Mouse (Mus musculus) forebrain, embryonic 12.5 days (tissue): ENCODE measurements around the gene Arhgef1. TPM values are rescaled to one million over a fixed set of nuclear protein-coding genes. Genes with fewer than 3 reads are reported as not detected.
A peak's percentile ranks its signal among the peaks of the same experiment; 100 is the strongest.

Source experiments
- ATAC-seq: fragments of 200-750 bp; cut with Nextera tagmentation; 2 replicates; pipeline ENCODE4 v1.8.0; 2017; ENCODE audit warnings: moderate TSS enrichment; ENCODE audit not compliant: low FRiP score
- H3K27ac ChIP-seq: fragments of 300-500 bp; sonication (generic); 2 replicates; pipeline ENCODE4 v1.5.1; 2016; ENCODE audit warnings: mild to moderate bottlenecking
- H3K27me3 ChIP-seq: fragments of 300-500 bp; sonication (generic); 2 replicates; pipeline ENCODE4 v1.6.1; 2016; ENCODE audit warnings: mild to moderate bottlenecking
- H3K36me3 ChIP-seq: fragments of 300-500 bp; sonication (generic); replicated peaks from 2 replicates; pipeline ENCODE4 v1.6.1; 2016; ENCODE audit warnings: mild to moderate bottlenecking
- H3K4me1 ChIP-seq: fragments of 300-500 bp; sonication (generic); 2 replicates; pipeline ENCODE4 v1.6.1; 2016
- H3K4me2 ChIP-seq: fragments of 300-500 bp; sonication (generic); 2 replicates; pipeline ENCODE4 v1.6.1; 2016; ENCODE audit warnings: mild to moderate bottlenecking, moderate library complexity
- H3K4me3 ChIP-seq: fragments of 300-500 bp; sonication (generic); replicated peaks from 2 replicates; pipeline ENCODE4 v1.5.1; 2016; ENCODE audit warnings: mild to moderate bottlenecking
- H3K9ac ChIP-seq: fragments of 300-500 bp; sonication (generic); 2 replicates; pipeline ENCODE4 v1.6.1; 2016; ENCODE audit warnings: mild to moderate bottlenecking
- H3K9me3 ChIP-seq: fragments of 300-500 bp; sonication (generic); 2 replicates; pipeline ENCODE4 v1.6.1; 2016
- WGBS: fragments of 180-500 bp; shearing (Covaris S2); methylation state at CpG from one replicate; pipeline ENCODE4 v1.1.7; 2016; 5-methylcytosine and 5-hydroxymethylcytosine counted together
- polyA plus RNA-seq: library from polyadenylated mRNA; unstranded; fragments of >200 nt; fragmentation: Nextera tagmentation; extraction: Ambion mirVana; gene quantifications from 2 replicates; pipeline ENCODE4 v1.2.1, GENCODE M21; 2016

The Arhgef1 gene
- polyA plus RNA-seq = 68.3 and 73.5 TPM in 2 replicates

GRCm38 (mm10) chr7:24902630-24903443 lies at the start of gene Arhgef1:
Gene Arhgef1 (plus strand): TSS chr7:24902912.
- no peak for ATAC-seq
- H3K27me3 ChIP-seq = no peaks in the 10 kb centered on the region
- H3K36me3 ChIP-seq = peaks cover 2% of the 10 kb centered on the region; the same call in 1 of the 2 replicates
- H3K4me3 ChIP-seq = peak within 1 kb of the TSS; percentile 66
- WGBS = 10% methylated on average over 41 of the region's 68 CpGs
- H3K4me1 ChIP-seq = peaks cover 37% of the 10 kb centered on the region
- peak within 1 kb of the TSS; percentile 77 for H3K9ac ChIP-seq
- peak within 1 kb of the TSS; percentile 76 for H3K27ac ChIP-seq
- H3K9me3 ChIP-seq = no peaks in the 10 kb centered on the region
- H3K4me2 ChIP-seq = peak within 1 kb of the TSS; percentile 86

GRCm38 (mm10) chr7:24853233-24853563 lies 49.5 kb upstream of the Arhgef1 start:
- H3K9me3 ChIP-seq = no peaks in the 10 kb centered on the region
- H3K27ac ChIP-seq = no peak overlapping the region
- no peaks in the 10 kb centered on the region for H3K36me3 ChIP-seq
- no peak overlapping the region for H3K4me2 ChIP-seq
- ATAC-seq = no peak
- H3K27me3 ChIP-seq = no peaks in the 10 kb centered on the region
- H3K4me1 ChIP-seq = peaks cover 14% of the 10 kb centered on the region
- H3K9ac ChIP-seq = no peak overlapping the region
- H3K4me3 ChIP-seq = no peak overlapping the region

- ATAC-seq = no peak
- Histone ChIP-seq H3K4me2 (no peak overlapping the region), H3K4me1 (peaks cover 14% of the 10 kb centered on the region), H3K9me3 (no peaks in the 10 kb centered on the region), H3K4me3 (no peak overlapping the region), H3K36me3 (no peaks in the 10 kb centered on the region), H3K27me3 (no peaks in the 10 kb centered on the region), H3K27ac (no peak overlapping the region), H3K9ac (no peak overlapping the region)
- WGBS = 43% methylated on average over 7 of the region's 7 CpGs
These were observed 49.0 kb upstream of the Arhgef1 start for GRCm38 (mm10) chr7:24853695-24854094.

GRCm38 (mm10) chr7:24856460-24857120 lies 46.1 kb upstream of the Arhgef1 start:
- 25% methylated on average over 6 of the region's 6 CpGs for WGBS
- Histone ChIP-seq H3K36me3 (no peaks in the 10 kb centered on the region), H3K27me3 (no peaks in the 10 kb centered on the region), H3K4me3 (no peak overlapping the region), H3K4me1 (peaks cover 10% of the 10 kb centered on the region; the same call in 1 of the 2 replicates), H3K9ac (no peak overlapping the region), H3K27ac (no peak overlapping the region), H3K4me2 (no peak overlapping the region), H3K9me3 (no peaks in the 10 kb centered on the region)
- no peak for ATAC-seq

- Histone ChIP-seq H3K9ac (no peak overlapping the region), H3K4me1 (0 out of 2 replicates have a peak, but pooled peaks cover 6% of the 10 kb centered on the region), H3K9me3 (no peaks in the 10 kb centered on the region), H3K36me3 (no peaks in the 10 kb centered on the region), H3K4me3 (no peak overlapping the region), H3K27ac (no peak overlapping the region), H3K27me3 (0 out of 2 replicates have a peak, but pooled peaks cover 1% of the 10 kb centered on the region), H3K4me2 (no peak overlapping the region)
- ATAC-seq = no peak
- WGBS = 79% methylated on average over 5 of the region's 5 CpGs
These were observed 43.5 kb upstream of the Arhgef1 start for GRCm38 (mm10) chr7:24859234-24859633.

- H3K9me3 ChIP-seq = no peaks in the 10 kb centered on the region
- H3K27ac ChIP-seq = no peak within 1 kb of the TSS
- WGBS = 90% methylated on average over 7 of the region's 7 CpGs
- H3K9ac ChIP-seq = no peak within 1 kb of the TSS
- peaks cover 8% of the 10 kb centered on the region; the same call in 1 of the 2 replicates for H3K27me3 ChIP-seq
- H3K4me3 ChIP-seq = no peak within 1 kb of the TSS
- no peak for ATAC-seq
- 0 out of 2 replicates have a peak, but pooled peaks cover 2% of the 10 kb centered on the region for H3K4me1 ChIP-seq
- no peak within 1 kb of the TSS for H3K4me2 ChIP-seq
- no peaks in the 10 kb centered on the region for H3K36me3 ChIP-seq
These were observed 40.8 kb upstream of the Arhgef1 start, which contains the start of gene Gm9844 for GRCm38 (mm10) chr7:24861913-24862312. Gene Gm9844 (plus strand): TSS chr7:24862213.

- no peak for ATAC-seq
- Histone ChIP-seq H3K36me3 (no peaks in the 10 kb centered on the region), H3K27me3 (peaks cover 8% of the 10 kb centered on the region; the same call in 1 of the 2 replicates)
These were observed 39.9 kb upstream of the Arhgef1 start for GRCm38 (mm10) chr7:24862853-24863252.

GRCm38 (mm10) chr7:24864156-24864555 lies 38.6 kb upstream of the Arhgef1 start:
- no peak overlapping the region for H3K9ac ChIP-seq
- H3K4me1 ChIP-seq = peaks cover 7% of the 10 kb centered on the region; the same call in 1 of the 2 replicates
- H3K36me3 ChIP-seq = no peaks in the 10 kb centered on the region
- H3K9me3 ChIP-seq = no peaks in the 10 kb centered on the region
- WGBS = 29% methylated on average over 6 of the region's 6 CpGs
- no peak overlapping the region for H3K4me3 ChIP-seq
- H3K27ac ChIP-seq = no peak overlapping the region
- peaks cover 8% of the 10 kb centered on the region; the same call in 1 of the 2 replicates for H3K27me3 ChIP-seq
- no peak overlapping the region for H3K4me2 ChIP-seq
- no peak for ATAC-seq

More at GRCm38 (mm10) chr7:24862853-24863252, 39.9 kb upstream of the Arhgef1 start:
- Histone ChIP-seq H3K4me2 (no peak overlapping the region), H3K9ac (no peak overlapping the region), H3K9me3 (no peaks in the 10 kb centered on the region), H3K4me3 (no peak overlapping the region), H3K27ac (no peak overlapping the region), H3K4me1 (no peaks in the 10 kb centered on the region)
- 86% methylated on average over 4 of the region's 4 CpGs for WGBS

GRCm38 (mm10) chr7:24869080-24869479 lies 33.6 kb upstream of the Arhgef1 start:
- H3K4me2 ChIP-seq = no peak overlapping the region
- H3K36me3 ChIP-seq = no peaks in the 10 kb centered on the region
- peaks cover 11% of the 10 kb centered on the region; the same call in 1 of the 2 replicates for H3K4me1 ChIP-seq
- no peak overlapping the region for H3K27ac ChIP-seq
- no peaks in the 10 kb centered on the region for H3K9me3 ChIP-seq
- no peak overlapping the region for H3K9ac ChIP-seq
- ATAC-seq = peak; percentile 36; the same call in 1 of the 2 replicates
- no peak overlapping the region for H3K4me3 ChIP-seq
- 30% methylated on average over 17 of the region's 17 CpGs for WGBS
- H3K27me3 ChIP-seq = peaks cover 8% of the 10 kb centered on the region

- WGBS = 57% methylated on average over 38 of the region's 41 CpGs
- peaks cover 11% of the 10 kb centered on the region; the same call in 1 of the 2 replicates for H3K4me1 ChIP-seq
- no peak within 1 kb of the TSS for H3K4me3 ChIP-seq
- no peak within 1 kb of the TSS for H3K4me2 ChIP-seq
- H3K9me3 ChIP-seq = no peaks in the 10 kb centered on the region
- no peaks in the 10 kb centered on the region for H3K36me3 ChIP-seq
- peaks cover 4% of the 10 kb centered on the region for H3K27me3 ChIP-seq
- H3K9ac ChIP-seq = no peak within 1 kb of the TSS
- ATAC-seq = peak; percentile 39; the same call in 1 of the 2 replicates
- H3K27ac ChIP-seq = 0 out of 2 replicates have a peak within 1 kb of the TSS, but pooled peaks have one; percentile 9
These were observed 33.1 kb upstream of the Arhgef1 start, which contains the start of the genes Lypd4 and Dmrtc2 for GRCm38 (mm10) chr7:24869532-24870165. Gene Lypd4 (minus strand): TSS chr7:24869941. Gene Dmrtc2 (plus strand): TSS chr7:24870057.

- H3K36me3 ChIP-seq = no peaks in the 10 kb centered on the region
- peaks cover 3% of the 10 kb centered on the region; the same call in 1 of the 2 replicates for H3K4me1 ChIP-seq
- no peak for ATAC-seq
- no peaks in the 10 kb centered on the region; the same call in 1 of the 2 replicates for H3K27me3 ChIP-seq
- H3K4me2 ChIP-seq = no peak overlapping the region
- no peaks in the 10 kb centered on the region for H3K9me3 ChIP-seq
- no peak overlapping the region for H3K27ac ChIP-seq
- WGBS = 77% methylated on average over 3 of the region's 3 CpGs
- no peak overlapping the region for H3K9ac ChIP-seq
- no peak overlapping the region for H3K4me3 ChIP-seq
These were observed 25.1 kb upstream of the Arhgef1 start for GRCm38 (mm10) chr7:24877588-24877987.

- H3K27me3 ChIP-seq = no peaks in the 10 kb centered on the region; the same call in 1 of the 2 replicates
- no peaks in the 10 kb centered on the region for H3K36me3 ChIP-seq
- no peak overlapping the region for H3K4me2 ChIP-seq
- no peak overlapping the region for H3K27ac ChIP-seq
- H3K9me3 ChIP-seq = no peaks in the 10 kb centered on the region
- H3K4me1 ChIP-seq = peaks cover 3% of the 10 kb centered on the region; the same call in 1 of the 2 replicates
- 17% methylated on average over 2 of the region's 2 CpGs for WGBS
- ATAC-seq = no peak
- no peak overlapping the region for H3K4me3 ChIP-seq
- H3K9ac ChIP-seq = no peak overlapping the region
These were observed 23.1 kb upstream of the Arhgef1 start for GRCm38 (mm10) chr7:24879620-24880019.
